Mouse (Mus musculus) left cerebral cortex, adult 8-10 months (tissue): Measurements from ENCODE around the gene Adcy2. TPM values are rescaled to one million over a fixed set of nuclear protein-coding genes. Genes with fewer than 3 reads are reported as not detected.

ENCODE experiments used
- DNase-seq, 2 experiments: peaks; one replicate each; pipeline ENCODE4 v3.0.0; 2022; ENCODE audit warnings: low spot score in 2 of 2
- total RNA-seq, 4 experiments: library from RNA; stranded (reverse); gene quantifications; 2 replicates each; pipeline ENCODE4 v1.2.4; 2022

Gene Adcy2
- total RNA-seq, 4 experiments from 2014 or later, result 113 to 130 (median 124) TPM

DNA sequence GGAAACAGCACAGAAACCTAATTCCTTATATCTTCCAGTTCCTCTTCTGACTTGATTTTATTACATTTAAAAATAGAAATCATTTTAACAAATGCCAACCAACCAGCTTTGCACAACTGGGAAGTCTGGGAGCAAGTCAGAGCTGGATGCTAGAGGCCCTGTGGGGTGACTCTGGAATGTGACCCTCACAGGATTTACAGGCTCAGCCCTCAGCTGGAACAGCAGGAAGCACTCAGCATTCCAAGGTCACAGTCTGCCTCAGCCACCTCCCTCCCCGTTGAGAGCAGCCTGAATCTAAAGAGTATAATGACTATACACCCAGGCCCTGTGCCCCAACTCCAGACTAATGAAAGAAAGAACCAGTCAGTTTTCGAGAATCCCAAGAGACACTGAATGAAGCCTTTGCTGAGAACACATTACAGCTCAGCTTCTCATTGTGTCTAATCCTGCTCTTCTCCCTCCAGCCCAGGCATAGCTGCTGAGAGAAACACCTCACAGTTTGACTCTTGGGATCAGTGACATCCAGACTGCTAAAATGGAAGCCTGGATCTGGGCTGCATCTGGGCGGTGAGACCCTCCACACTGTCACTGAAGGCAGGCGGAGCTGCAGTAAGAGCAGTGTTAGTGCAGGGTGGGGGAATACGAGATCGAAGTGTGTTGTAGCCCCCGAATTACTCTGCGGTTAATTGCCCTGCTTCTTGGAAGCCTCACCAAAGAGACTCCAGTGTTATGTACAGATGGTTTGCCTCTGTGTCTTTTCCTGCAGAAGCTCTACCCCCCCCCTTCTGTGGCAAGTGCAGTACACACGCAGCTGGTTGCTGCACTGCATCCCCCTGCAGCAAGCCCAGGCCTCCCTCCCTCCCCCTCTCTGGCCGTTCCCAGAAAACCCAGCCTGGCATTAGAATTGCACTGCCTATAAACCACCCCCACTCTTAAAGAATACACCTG is 426.1 kb downstream of the Adcy2 start:
- no peak for DNase-seq

- no peak for DNase-seq
Measured at GRCm38 (mm10) chr13:68572247-68572646, 427.1 kb downstream of the Adcy2 start.
